Mouse (Mus musculus) adrenal gland, adult 18-20 months (tissue): ENCODE measurements around the gene Serpinf1. TPM values are rescaled to one million over a fixed set of nuclear protein-coding genes. Genes with fewer than 3 reads are reported as not detected.
"Not testable (repeated sequence)": the region's sequence is repeated elsewhere in the genome, so short reads cannot be mapped to it uniquely, and the experiment has no call there.

ENCODE experiments used
- DNase-seq, 2 experiments: peaks; one replicate each; pipeline ENCODE4 v3.0.0; 2021 to 2022; ENCODE audit warnings: low spot score in 2 of 2
- total RNA-seq, 2 experiments: library from RNA; stranded (reverse); gene quantifications; 1 replicate in 1 of 2; 2 replicates in 1 of 2; pipeline ENCODE4 v1.2.3; 2021

The Serpinf1 gene
- total RNA-seq, 2 experiments from 2014 or later, result 13.7 to 28.0 TPM

GRCm38 (mm10) chr11:75424459-75424858 is 2.0 kb upstream of the Serpinf1 start:
- DNase-seq, result no peak

GRCm38 (mm10) chr11:75424033-75424432 is 1.5 kb upstream of the Serpinf1 start:
- no peak for DNase-seq

GRCm38 (mm10) chr11:75423091-75423490 is 590 bp upstream of the Serpinf1 start:
- DNase-seq, result no peak

GRCm38 (mm10) chr11:75421375-75422012 is 1.0 kb downstream of the Serpinf1 start:
- DNase-seq, result no peak

GRCm38 (mm10) chr11:75420810-75421374 is 1.6 kb downstream of the Serpinf1 start:
- DNase-seq, result no peak

GRCm38 (mm10) chr11:75420037-75420436 is 2.5 kb downstream of the Serpinf1 start:
- DNase-seq, result no peak

GRCm38 (mm10) chr11:75415994-75416393 is 6.5 kb downstream of the Serpinf1 start:
- DNase-seq, result no peak

GRCm38 (mm10) chr11:75415096-75415495 is 7.4 kb downstream of the Serpinf1 start:
- DNase-seq, result no peak

- no peak for DNase-seq
Measured at GRCm38 (mm10) chr11:75410591-75410990, 11.9 kb downstream of the Serpinf1 start.

GRCm38 (mm10) chr11:75409679-75410575 is 12.6 kb downstream of the Serpinf1 start:
- no peak for DNase-seq

- DNase-seq, result peak; percentile 57 to 61
Measured at GRCm38 (mm10) chr11:75406865-75407264, 15.6 kb downstream of the Serpinf1 start.

GRCm38 (mm10) chr11:75406104-75406503 is 16.4 kb downstream of the Serpinf1 start:
- DNase-seq, result no peak

GRCm38 (mm10) chr11:75404801-75405200 is 17.7 kb downstream of the Serpinf1 start:
- DNase-seq, result no peak

- no peak for DNase-seq
Measured at GRCm38 (mm10) chr11:75403301-75404052, 19.0 kb downstream of the Serpinf1 start.

- DNase-seq, result peak in 1 of 2 experiments; percentile 32
Measured at GRCm38 (mm10) chr11:75402271-75402690, 20.2 kb downstream of the Serpinf1 start.

- no peak for DNase-seq
Measured at GRCm38 (mm10) chr11:75400099-75400498, 22.4 kb downstream of the Serpinf1 start.

- DNase-seq, result peak in 1 of 2 experiments; percentile 23
Measured at GRCm38 (mm10) chr11:75399411-75399841, 23.1 kb downstream of the Serpinf1 start.

- no peak for DNase-seq
Measured at GRCm38 (mm10) chr11:75397452-75397851, 25.0 kb downstream of the Serpinf1 start.

GRCm38 (mm10) chr11:75395611-75396010 is 26.9 kb downstream of the Serpinf1 start:
- no peak for DNase-seq

- not testable (repeated sequence) for DNase-seq
Measured at GRCm38 (mm10) chr11:75383529-75383928, 39.0 kb downstream of the Serpinf1 start.

GRCm38 (mm10) chr11:75378786-75379185 is 43.7 kb downstream of the Serpinf1 start:
- not testable (repeated sequence) for DNase-seq
